Mouse (Mus musculus): ENCODE measurements at regions not wholly inside any gene's neighbourhood (a gene's known extent, or its start where the extent isn't known, plus 50 kb on each side); places are given as distances from the start of the nearest gene placed in this dataset.
A peak's percentile ranks its signal among the peaks of the same experiment; 100 is the strongest.

- DNase-seq (ENCODE audit: low read depth, low spot score) = no peak
These were observed 115.6 kb upstream of the Cdh6 start for GRCm38 (mm10) chr15:13289064-13289463.

DNA sequence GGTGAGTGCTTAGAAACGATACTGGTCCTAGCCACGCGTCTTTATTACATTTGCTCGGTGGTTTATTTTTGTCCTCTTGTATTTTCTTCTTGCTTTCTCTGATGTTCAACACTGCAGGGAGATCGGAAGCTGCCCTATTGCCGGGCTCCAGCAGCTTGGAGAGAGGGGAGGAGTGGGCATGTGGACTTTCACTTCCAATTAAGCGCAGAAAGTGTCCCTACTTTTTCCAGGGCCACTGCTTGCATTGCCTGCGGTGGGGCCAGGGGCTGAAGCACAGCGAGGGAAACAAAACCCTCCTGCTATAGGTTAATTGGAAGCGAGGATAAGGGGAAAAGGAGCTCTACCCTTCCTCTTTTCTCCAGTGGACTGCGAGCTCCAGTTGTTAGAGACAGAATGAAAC is 114.4 kb upstream of the Cdh6 start:
- no peak for DNase-seq (ENCODE audit: low read depth, low spot score)

DNA sequence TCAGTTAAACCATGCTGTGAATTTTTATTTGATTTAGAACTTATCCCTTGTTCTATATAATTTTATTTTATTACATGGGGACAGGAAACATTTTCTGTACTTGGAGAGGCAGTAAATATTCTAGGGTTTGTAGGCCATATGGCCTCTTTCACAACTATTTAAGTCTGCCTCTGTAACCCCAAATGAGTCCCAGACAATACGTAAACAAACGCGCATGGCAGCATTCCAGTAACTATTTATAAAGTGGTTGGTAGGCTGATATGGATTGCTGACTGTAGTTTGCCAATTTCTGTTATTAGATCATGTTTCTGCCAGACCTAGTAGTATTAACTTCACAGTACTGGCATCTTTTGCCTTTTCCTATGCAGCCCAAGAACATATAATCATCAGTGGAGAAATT is 111.9 kb upstream of the Cdh6 start:
- DNase-seq (ENCODE audit: low read depth, low spot score) = no peak

GRCm38 (mm10) chr15:13284219-13284618 is 110.7 kb upstream of the Cdh6 start:
- peak; percentile 59 for DNase-seq (ENCODE audit: low read depth, low spot score)

DNA sequence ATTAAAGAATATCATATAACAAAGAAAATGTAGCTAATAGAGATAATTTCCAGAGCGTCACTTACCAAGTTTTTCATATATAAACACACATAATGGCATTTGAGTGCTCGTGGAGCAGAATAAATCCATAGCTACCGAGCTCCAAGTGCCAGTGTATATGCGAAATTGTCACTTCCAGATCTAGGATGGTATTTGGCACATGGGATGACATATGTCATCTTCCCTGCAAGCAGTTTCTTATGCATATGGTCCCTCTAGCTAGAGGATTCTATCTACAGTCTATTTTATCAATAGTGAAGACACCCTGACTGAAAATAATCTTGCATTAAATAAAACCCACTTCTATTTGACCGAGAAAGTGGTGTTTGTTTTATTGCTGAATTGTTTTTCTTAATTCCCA is 109.6 kb upstream of the Cdh6 start:
- DNase-seq (ENCODE audit: low read depth, low spot score) = no peak

GRCm38 (mm10) chr15:13276909-13277235 is 103.4 kb upstream of the Cdh6 start:
- DNase-seq (ENCODE audit: low read depth, low spot score) = no peak

- no peak for DNase-seq (ENCODE audit: low read depth, low spot score)
These were observed 102.9 kb upstream of the Cdh6 start for GRCm38 (mm10) chr15:13276225-13276908.

- DNase-seq (ENCODE audit: low read depth, low spot score) = no peak
These were observed 101.9 kb upstream of the Cdh6 start for GRCm38 (mm10) chr15:13275326-13275725.

DNA sequence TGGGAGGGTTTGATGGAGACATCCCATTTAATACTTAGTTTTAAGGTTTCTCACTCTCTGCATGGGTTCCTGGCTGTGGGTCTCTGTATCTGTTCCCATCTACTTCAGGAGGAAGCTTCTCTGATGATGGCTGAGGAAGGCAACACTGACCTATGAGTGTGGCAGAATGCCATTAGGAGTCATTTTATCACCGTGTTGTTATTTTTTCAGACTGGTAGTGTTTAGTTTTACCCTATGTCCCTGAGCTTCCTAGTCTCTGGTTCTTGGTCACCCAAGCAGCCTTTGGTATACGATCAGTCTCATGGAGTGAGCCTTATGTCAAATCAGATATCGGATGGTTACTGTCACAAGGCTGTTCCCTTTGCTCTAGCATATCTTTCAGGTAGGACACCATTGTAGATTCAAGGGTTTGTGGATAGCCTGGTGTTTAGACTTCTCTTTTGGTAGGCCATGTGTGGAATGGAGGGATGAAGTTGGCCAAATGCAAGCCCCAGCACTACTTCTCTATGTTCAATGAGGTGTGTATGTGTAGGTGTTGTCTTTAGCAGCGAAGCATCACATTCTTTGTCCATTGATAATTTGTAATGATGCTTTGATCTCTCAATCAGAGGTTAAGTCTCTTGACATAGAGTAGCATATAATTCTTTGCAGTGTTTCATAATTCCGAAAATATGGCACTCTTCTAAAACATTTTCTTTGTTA is 101.0 kb upstream of the Cdh6 start:
- no peak for DNase-seq (ENCODE audit: low read depth, low spot score)

DNA sequence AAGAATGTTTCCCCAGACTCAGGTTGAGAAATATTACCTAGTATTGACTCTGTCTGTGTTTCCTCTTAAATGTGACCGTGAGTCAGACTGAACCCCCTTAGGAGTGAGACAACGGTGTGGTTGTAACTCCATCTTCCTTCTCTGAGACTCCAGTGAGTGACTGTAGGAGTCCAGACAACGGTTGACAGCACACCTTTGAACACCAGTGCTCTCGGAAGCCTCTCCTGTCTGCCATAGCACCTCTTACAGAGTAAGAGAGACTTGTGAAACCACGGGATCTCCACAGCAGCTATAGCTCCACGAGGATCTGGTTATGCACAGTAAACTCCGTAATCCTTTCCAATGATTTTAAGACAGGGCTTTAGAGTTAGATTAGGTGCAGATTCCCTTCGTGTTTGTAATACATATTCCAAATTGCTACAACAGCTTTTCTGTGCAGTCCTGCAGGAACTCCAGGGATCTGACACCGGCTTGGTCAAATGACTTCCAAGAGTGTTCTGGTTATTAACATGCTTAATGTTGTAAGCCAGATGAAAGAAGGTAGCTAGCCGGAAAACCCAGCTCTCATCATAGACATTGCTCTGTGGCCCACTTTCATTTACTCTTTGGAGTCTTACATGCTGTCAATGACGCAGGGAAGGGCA is 72.7 kb upstream of the Cdh6 start:
- DNase-seq (ENCODE audit: low read depth, low spot score) = no peak

GRCm38 (mm10) chr15:13244306-13244705 is 70.8 kb upstream of the Cdh6 start:
- DNase-seq (ENCODE audit: low read depth, low spot score) = no peak

GRCm38 (mm10) chr15:13243561-13243960 is 70.1 kb upstream of the Cdh6 start:
- no peak for DNase-seq (ENCODE audit: low read depth, low spot score)

DNA sequence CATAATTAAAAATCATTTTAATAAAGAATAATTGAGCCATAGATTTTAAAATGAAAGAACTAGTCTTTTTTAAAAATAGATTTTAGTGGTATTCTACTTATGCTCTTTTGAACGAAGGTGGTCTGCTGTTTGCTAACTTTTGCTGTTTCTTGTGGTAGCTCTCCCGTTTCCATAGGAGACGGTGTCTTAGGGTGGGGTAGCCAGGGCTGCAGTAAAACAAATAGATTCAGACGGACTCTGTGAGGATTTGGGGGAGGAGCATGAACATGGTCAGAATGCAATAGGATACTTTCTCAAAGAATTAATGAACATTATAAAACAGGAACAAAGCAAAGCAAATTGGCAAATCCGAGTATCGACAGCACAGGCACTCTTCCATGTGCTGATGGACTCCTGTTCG is 67.5 kb upstream of the Cdh6 start:
- DNase-seq (ENCODE audit: low read depth, low spot score) = no peak

DNA sequence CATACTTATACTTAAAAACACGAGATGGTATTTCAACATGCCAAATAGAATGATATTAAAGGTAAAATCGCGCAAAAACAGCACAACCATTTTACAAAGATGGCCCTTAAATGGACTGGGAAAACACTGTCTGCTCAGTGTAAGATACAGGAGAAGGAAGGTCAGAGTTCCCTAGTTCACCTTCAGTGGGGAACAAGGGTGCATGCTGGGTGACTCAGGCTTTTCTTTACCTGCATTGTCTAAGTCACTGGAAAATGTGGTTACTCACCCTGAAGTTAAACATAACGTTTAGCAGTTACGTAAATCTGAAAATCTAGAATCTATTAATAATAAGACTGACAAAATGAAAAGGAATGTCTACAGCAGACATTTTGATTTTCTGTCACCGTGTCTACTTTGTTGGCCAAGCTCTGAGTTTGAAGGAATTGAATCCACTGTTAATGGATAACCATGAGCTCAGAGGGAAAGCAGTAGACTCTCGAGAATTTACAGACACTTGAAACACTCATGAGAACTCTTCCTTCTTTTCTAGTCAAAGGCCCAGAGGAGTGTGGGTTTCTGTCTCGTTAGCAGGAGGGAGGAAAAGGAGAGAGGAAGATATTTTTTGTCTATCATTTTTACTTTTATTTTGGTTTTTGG is 63.5 kb upstream of the Cdh6 start:
- DNase-seq (ENCODE audit: low read depth, low spot score) = no peak

DNA sequence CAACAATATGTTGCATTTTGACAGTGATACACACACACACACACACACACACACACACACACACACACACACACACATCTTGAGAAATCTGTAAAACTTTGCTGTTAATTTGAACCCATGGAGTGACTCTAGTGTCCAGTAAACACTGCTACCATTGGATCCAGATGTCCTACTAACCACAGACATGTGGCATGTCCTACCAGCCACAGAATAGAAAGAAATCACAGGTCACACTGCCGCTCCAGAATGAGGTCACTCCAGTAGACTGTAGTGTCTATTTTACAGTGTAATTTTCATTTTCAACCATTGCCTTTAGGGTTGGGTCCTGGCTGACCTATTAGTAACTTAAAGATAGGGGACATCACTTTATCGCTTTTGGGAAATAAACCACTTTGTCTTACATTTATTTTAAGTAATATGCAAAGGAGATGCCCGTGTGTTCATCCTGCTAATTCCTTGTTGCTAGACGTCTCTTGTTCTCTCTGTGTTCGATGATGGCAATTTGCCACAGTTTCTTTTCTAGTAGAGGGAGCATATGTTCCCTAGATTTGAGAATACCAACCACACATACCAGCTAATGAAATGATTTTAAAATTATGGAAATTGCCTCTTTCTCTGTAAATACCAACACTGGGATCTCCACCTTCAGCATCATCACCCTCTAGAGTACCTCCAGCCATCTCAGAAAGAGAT is 59.2 kb upstream of the Cdh6 start:
- no peak for DNase-seq (ENCODE audit: low read depth, low spot score)

DNA sequence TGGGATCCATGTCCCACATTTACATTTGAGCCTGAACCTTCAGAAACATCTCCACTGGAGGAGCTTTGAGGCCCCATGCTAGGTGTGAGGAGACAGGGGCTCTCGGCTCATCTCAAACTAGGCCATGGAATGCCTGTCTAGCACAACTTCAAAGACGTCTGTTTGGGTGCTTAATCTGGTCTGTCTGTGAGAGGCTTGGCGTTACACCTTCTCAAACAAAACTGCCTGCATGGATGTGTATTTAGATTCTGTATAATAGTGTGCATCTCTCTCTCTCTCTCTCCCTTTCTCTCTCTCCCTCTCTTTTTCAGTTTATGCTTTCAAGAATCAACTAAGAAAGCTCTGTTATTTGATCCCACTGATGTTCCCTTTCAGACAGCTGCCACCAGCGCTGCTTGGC is 58.1 kb upstream of the Cdh6 start:
- no peak for DNase-seq (ENCODE audit: low read depth, low spot score)

DNA sequence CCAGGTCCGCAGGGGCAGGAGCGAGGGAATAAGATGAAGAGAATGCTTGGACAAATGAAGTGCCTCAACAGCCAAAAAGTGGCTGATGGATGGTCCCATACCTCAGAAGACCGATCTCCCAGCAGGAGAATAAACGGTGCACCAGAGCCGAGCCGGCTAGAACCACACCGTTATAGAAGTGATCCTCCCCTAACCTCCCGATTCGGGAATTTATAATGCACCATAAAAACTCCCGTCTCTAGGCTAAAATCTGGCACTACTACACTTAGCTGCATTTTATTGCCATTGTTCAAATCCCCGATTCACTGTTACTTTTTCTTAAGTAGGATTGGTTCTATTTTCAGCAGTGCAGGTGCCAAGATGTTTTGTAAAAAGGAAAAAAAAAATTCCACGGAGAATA is 54.6 kb upstream of the Cdh6 start:
- no peak for DNase-seq (ENCODE audit: low read depth, low spot score)
